Mouse (Mus musculus): ENCODE results near the gene Abcg5. TPM values are rescaled to one million over a fixed set of nuclear protein-coding genes. Genes with fewer than 3 reads are reported as not detected.

Abcg5 gene
- polyA plus RNA-seq, 1 experiment from 2014 or later = 1.1 TPM

GRCm38 (mm10) chr17:84646477-84646876, 36.3 kb downstream of the Abcg5 start:
- no peak for ATAC-seq (replicated peaks; ENCODE audit: low FRiP score, low TSS enrichment, low read depth)

GRCm38 (mm10) chr17:84645894-84646293, 36.9 kb downstream of the Abcg5 start:
- no peak for ATAC-seq (replicated peaks; ENCODE audit: low FRiP score, low TSS enrichment, low read depth)
- Histone ChIP-seq H3K36me3 (ENCODE audit: control insufficient read depth, insufficient read depth, low read length) (no peaks in the 10 kb centered on the region; the same call in 1 of the 2 replicates), H3K9ac (ENCODE audit: low read length) (no peak overlapping the region), H3K27ac (ENCODE audit: low read depth) (no peak overlapping the region), H3K9me3 (ENCODE audit: control insufficient read depth, low read length) (no peaks in the 10 kb centered on the region), H3K4me3 (ENCODE audit: low read depth, low read length) (no peak overlapping the region), H3K27me3 (replicated peaks; ENCODE audit: control insufficient read depth, insufficient read depth, low read length) (no peaks in the 10 kb centered on the region), H3K4me2 (ENCODE audit: low read length) (no peak overlapping the region), H3K4me1 (replicated peaks; ENCODE audit: control insufficient read depth, insufficient read depth, low read length) (peaks cover 12% of the 10 kb centered on the region; the same call in 1 of the 2 replicates)
- WGBS = 15% methylated on average over 4 of the region's 7 CpGs
- no peak for DNase-seq (ENCODE audit: low spot score)

More at GRCm38 (mm10) chr17:84646477-84646876, 36.3 kb downstream of the Abcg5 start:
- no peaks in the 10 kb centered on the region; the same call in 1 of the 2 replicates for H3K36me3 ChIP-seq (ENCODE audit: control insufficient read depth, insufficient read depth, low read length)
- 61% methylated on average over 2 of the region's 2 CpGs for WGBS
- peaks cover 12% of the 10 kb centered on the region; the same call in 1 of the 2 replicates for H3K4me1 ChIP-seq (replicated peaks; ENCODE audit: control insufficient read depth, insufficient read depth, low read length)
- no peak for DNase-seq (ENCODE audit: low spot score)
- no peaks in the 10 kb centered on the region for H3K9me3 ChIP-seq (ENCODE audit: control insufficient read depth, low read length)
- no peaks in the 10 kb centered on the region for H3K27me3 ChIP-seq (replicated peaks; ENCODE audit: control insufficient read depth, insufficient read depth, low read length)
- no peak overlapping the region for H3K9ac ChIP-seq (ENCODE audit: low read length)
- no peak overlapping the region for H3K27ac ChIP-seq (ENCODE audit: low read depth)
- no peak overlapping the region for H3K4me3 ChIP-seq (ENCODE audit: low read depth, low read length)
- no peak overlapping the region for H3K4me2 ChIP-seq (ENCODE audit: low read length)

GRCm38 (mm10) chr17:84645119-84645518, 37.7 kb downstream of the Abcg5 start:
- Histone ChIP-seq H3K9ac (ENCODE audit: low read length) (no peak overlapping the region), H3K27me3 (replicated peaks; ENCODE audit: control insufficient read depth, insufficient read depth, low read length) (no peaks in the 10 kb centered on the region), H3K36me3 (ENCODE audit: control insufficient read depth, insufficient read depth, low read length) (no peaks in the 10 kb centered on the region), H3K27ac (ENCODE audit: low read depth) (no peak overlapping the region), H3K4me3 (ENCODE audit: low read depth, low read length) (no peak overlapping the region), H3K9me3 (ENCODE audit: control insufficient read depth, low read length) (no peaks in the 10 kb centered on the region), H3K4me2 (ENCODE audit: low read length) (no peak overlapping the region), H3K4me1 (replicated peaks; ENCODE audit: control insufficient read depth, insufficient read depth, low read length) (peaks cover 12% of the 10 kb centered on the region; the same call in 1 of the 2 replicates)
- 38% methylated on average over 9 of the region's 9 CpGs for WGBS
- DNase-seq (ENCODE audit: low spot score) (no peak), ATAC-seq (replicated peaks; ENCODE audit: low FRiP score, low TSS enrichment, low read depth) (no peak)

- H3K27ac ChIP-seq (ENCODE audit: low read depth) = no peak overlapping the region
- H3K4me3 ChIP-seq (ENCODE audit: low read depth, low read length) = no peak overlapping the region
- H3K4me1 ChIP-seq (replicated peaks; ENCODE audit: control insufficient read depth, insufficient read depth, low read length) = peaks cover 12% of the 10 kb centered on the region; the same call in 1 of the 2 replicates
- H3K9me3 ChIP-seq (ENCODE audit: control insufficient read depth, low read length) = no peaks in the 10 kb centered on the region
- DNase-seq (ENCODE audit: low spot score) = no peak
- no peak for ATAC-seq (replicated peaks; ENCODE audit: low FRiP score, low TSS enrichment, low read depth)
- WGBS = 54% methylated on average over 16 of the region's 16 CpGs
- no peak overlapping the region for H3K4me2 ChIP-seq (ENCODE audit: low read length)
- no peaks in the 10 kb centered on the region for H3K27me3 ChIP-seq (replicated peaks; ENCODE audit: control insufficient read depth, insufficient read depth, low read length)
- H3K36me3 ChIP-seq (ENCODE audit: control insufficient read depth, insufficient read depth, low read length) = no peaks in the 10 kb centered on the region
- H3K9ac ChIP-seq (ENCODE audit: low read length) = no peak overlapping the region
These were observed 38.3 kb downstream of the Abcg5 start for GRCm38 (mm10) chr17:84644292-84645050.

- H3K4me1 ChIP-seq (replicated peaks; ENCODE audit: control insufficient read depth, insufficient read depth, low read length) = peaks cover 12% of the 10 kb centered on the region; the same call in 1 of the 2 replicates
- no peaks in the 10 kb centered on the region for H3K27me3 ChIP-seq (replicated peaks; ENCODE audit: control insufficient read depth, insufficient read depth, low read length)
- DNase-seq (ENCODE audit: low spot score) (no peak), ATAC-seq (replicated peaks; ENCODE audit: low FRiP score, low TSS enrichment, low read depth) (no peak)
- no peak overlapping the region for H3K9ac ChIP-seq (ENCODE audit: low read length)
- H3K4me2 ChIP-seq (ENCODE audit: low read length) = no peak overlapping the region
- H3K4me3 ChIP-seq (ENCODE audit: low read depth, low read length) = no peak overlapping the region
- no peaks in the 10 kb centered on the region for H3K36me3 ChIP-seq (ENCODE audit: control insufficient read depth, insufficient read depth, low read length)
- no peaks in the 10 kb centered on the region for H3K9me3 ChIP-seq (ENCODE audit: control insufficient read depth, low read length)
- WGBS = 71% methylated on average over 9 of the region's 9 CpGs
- H3K27ac ChIP-seq (ENCODE audit: low read depth) = peak overlapping the region; percentile 5; the same call in 1 of the 2 replicates
These were observed 40.5 kb downstream of the Abcg5 start for GRCm38 (mm10) chr17:84642324-84642723.

GRCm38 (mm10) chr17:84641893-84642292, 40.9 kb downstream of the Abcg5 start:
- Histone ChIP-seq H3K4me1 (replicated peaks; ENCODE audit: control insufficient read depth, insufficient read depth, low read length) (peaks cover 12% of the 10 kb centered on the region; the same call in 1 of the 2 replicates), H3K9me3 (ENCODE audit: control insufficient read depth, low read length) (no peaks in the 10 kb centered on the region), H3K36me3 (ENCODE audit: control insufficient read depth, insufficient read depth, low read length) (no peaks in the 10 kb centered on the region), H3K9ac (ENCODE audit: low read length) (no peak overlapping the region), H3K4me2 (ENCODE audit: low read length) (no peak overlapping the region), H3K27ac (ENCODE audit: low read depth) (peak overlapping the region; percentile 5; the same call in 1 of the 2 replicates), H3K4me3 (ENCODE audit: low read depth, low read length) (no peak overlapping the region), H3K27me3 (replicated peaks; ENCODE audit: control insufficient read depth, insufficient read depth, low read length) (no peaks in the 10 kb centered on the region)
- WGBS = 40% methylated on average over 3 of the region's 3 CpGs
- ATAC-seq (replicated peaks; ENCODE audit: low FRiP score, low TSS enrichment, low read depth) (no peak), DNase-seq (ENCODE audit: low spot score) (peak; percentile 80)

GRCm38 (mm10) chr17:84639796-84640378, 42.9 kb downstream of the Abcg5 start:
- Histone ChIP-seq H3K9me3 (ENCODE audit: control insufficient read depth, low read length) (no peaks in the 10 kb centered on the region), H3K27me3 (replicated peaks; ENCODE audit: control insufficient read depth, insufficient read depth, low read length) (no peaks in the 10 kb centered on the region), H3K4me2 (ENCODE audit: low read length) (no peak overlapping the region), H3K4me1 (replicated peaks; ENCODE audit: control insufficient read depth, insufficient read depth, low read length) (peaks cover 10% of the 10 kb centered on the region; the same call in 1 of the 2 replicates), H3K4me3 (ENCODE audit: low read depth, low read length) (no peak overlapping the region), H3K27ac (ENCODE audit: low read depth) (no peak overlapping the region), H3K36me3 (ENCODE audit: control insufficient read depth, insufficient read depth, low read length) (0 out of 2 replicates have a peak, but pooled peaks cover 4% of the 10 kb centered on the region), H3K9ac (ENCODE audit: low read length) (no peak overlapping the region)
- DNase-seq (ENCODE audit: low spot score) = no peak
- WGBS = 75% methylated on average over 10 of the region's 10 CpGs
- ATAC-seq (replicated peaks; ENCODE audit: low FRiP score, low TSS enrichment, low read depth) = no peak

GRCm38 (mm10) chr17:84637971-84638370, 44.8 kb downstream of the Abcg5 start:
- no peaks in the 10 kb centered on the region for H3K27me3 ChIP-seq (replicated peaks; ENCODE audit: control insufficient read depth, insufficient read depth, low read length)
- 92% methylated on average over 6 of the region's 6 CpGs for WGBS
- no peak for DNase-seq (ENCODE audit: low spot score)

More at GRCm38 (mm10) chr17:84637971-84638370, 44.8 kb downstream of the Abcg5 start:
- no peaks in the 10 kb centered on the region for H3K9me3 ChIP-seq (ENCODE audit: control insufficient read depth, low read length)
- H3K4me2 ChIP-seq (ENCODE audit: low read length) = no peak overlapping the region
- 0 out of 2 replicates have a peak, but pooled peaks cover 5% of the 10 kb centered on the region for H3K4me1 ChIP-seq (replicated peaks; ENCODE audit: control insufficient read depth, insufficient read depth, low read length)
- H3K27ac ChIP-seq (ENCODE audit: low read depth) = no peak overlapping the region
- H3K4me3 ChIP-seq (ENCODE audit: low read depth, low read length) = no peak overlapping the region
- ATAC-seq (replicated peaks; ENCODE audit: low FRiP score, low TSS enrichment, low read depth) = no peak
- no peak overlapping the region for H3K9ac ChIP-seq (ENCODE audit: low read length)
- 0 out of 2 replicates have a peak, but pooled peaks cover 4% of the 10 kb centered on the region for H3K36me3 ChIP-seq (ENCODE audit: control insufficient read depth, insufficient read depth, low read length)
